Mouse (Mus musculus) C2C12 (cell line): ENCODE data around the gene Nudt2.

Experiments
- CEBPB ChIP-seq: IDR thresholded peaks from one replicate; pipeline ENCODE4 v1.6.1; 2011; ENCODE audit warnings: low read depth, mild to moderate bottlenecking, control low read depth, moderate library complexity
- CTCF ChIP-seq: IDR thresholded peaks from one replicate; pipeline ENCODE4 v1.5.1; 2011; ENCODE audit not compliant: control insufficient read depth, insufficient read depth, insufficient read length
- FOSL1 ChIP-seq: IDR thresholded peaks from one replicate; pipeline ENCODE4 v1.8.0; 2011; ENCODE audit warnings: mild to moderate bottlenecking, low read length; ENCODE audit not compliant: poor library complexity, insufficient read depth, severe bottlenecking
- MAX ChIP-seq: IDR thresholded peaks from one replicate; pipeline ENCODE4 v1.6.1; 2011; ENCODE audit warnings: mild to moderate bottlenecking, control low read depth
- MYOD1 ChIP-seq: IDR thresholded peaks from one replicate; pipeline ENCODE4 v1.6.1; 2011; ENCODE audit warnings: low read depth; ENCODE audit not compliant: control insufficient read depth, insufficient read length
- MYOG ChIP-seq: IDR thresholded peaks from one replicate; pipeline ENCODE4 v1.6.1; 2011; ENCODE audit not compliant: control insufficient read depth, insufficient read length; ENCODE audit errors: extremely low read depth
- USF1 ChIP-seq: IDR thresholded peaks from one replicate; pipeline ENCODE4 v1.6.1; 2011; ENCODE audit warnings: low read depth, mild to moderate bottlenecking, control low read depth, moderate library complexity

DNA sequence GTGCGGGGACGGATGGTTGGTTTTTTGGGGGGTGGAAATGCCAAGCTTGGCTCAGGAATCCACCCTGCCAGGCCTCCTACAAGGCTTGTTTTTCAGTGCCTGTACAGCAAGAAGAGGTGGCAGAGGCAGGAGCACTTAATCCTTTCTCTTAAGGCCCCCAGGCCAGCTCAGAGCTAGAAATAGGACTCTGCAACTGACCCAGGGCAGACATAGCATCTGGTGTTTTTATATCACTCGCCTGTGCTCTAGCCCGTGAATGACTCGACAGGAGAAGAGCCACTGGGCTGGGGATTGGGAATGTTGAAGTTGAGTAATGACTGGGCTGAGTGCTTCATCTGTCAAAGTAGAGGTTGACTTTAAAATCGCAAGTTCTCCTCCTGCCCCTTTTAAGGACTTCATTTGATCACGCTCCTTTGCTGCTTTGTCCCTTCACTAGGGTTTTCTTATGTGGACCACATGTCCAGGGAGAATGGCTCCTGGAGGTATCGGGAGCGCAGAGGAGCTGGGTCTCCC, 12.8 kb downstream of the Nudt2 start:
- no peak for TF ChIP-seq CTCF
- TF ChIP-seq CEBPB = no peak
- no peak for TF ChIP-seq USF1
- TF ChIP-seq MAX = no peak
- TF ChIP-seq MYOG = no peak
- no peak for TF ChIP-seq MYOD1
- no peak for TF ChIP-seq FOSL1
